Mouse (Mus musculus): ENCODE data around the gene Lmntd2.

- TF ChIP-seq EP300 (IDR thresholded peaks at IDR 0.05; ENCODE audit: low read depth) (no peak), CTCF (IDR thresholded peaks at IDR 0.05; ENCODE audit: low read depth) (no peak)
These were observed 8.2 kb upstream of the Lmntd2 start for GRCm38 (mm10) chr7:141222126-141222467.
